Mouse (Mus musculus): ENCODE measurements around the gene Gm15293.
"Not testable (repeated sequence)": the region's sequence is repeated elsewhere in the genome, so short reads cannot be mapped to it uniquely, and the experiment has no call there.

The Gm15293 gene

DNA sequence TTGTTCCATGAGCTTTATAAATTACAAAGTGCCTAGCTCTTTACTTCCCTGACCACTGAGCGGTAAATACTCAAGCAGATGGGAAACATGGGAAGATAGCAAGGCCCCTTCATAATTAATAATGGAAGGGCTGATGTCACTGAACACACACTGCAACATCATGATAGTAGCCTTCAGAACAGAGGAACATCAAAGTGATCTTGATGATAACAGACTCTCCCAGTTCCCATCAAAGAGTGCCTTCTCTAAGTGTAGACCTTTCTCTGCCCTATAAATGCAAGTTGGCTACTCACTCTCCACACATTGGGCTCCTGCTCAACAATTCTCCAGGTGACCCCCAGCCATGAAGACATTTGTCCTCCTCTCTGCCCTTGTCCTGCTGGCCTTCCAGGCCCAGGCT is at the start of gene Gm15293:
Gene Gm15293, plus strand, starts transcription at position 301 of the 400 bp plus-strand sequence.
- DNase-seq: not testable (repeated sequence)

DNA sequence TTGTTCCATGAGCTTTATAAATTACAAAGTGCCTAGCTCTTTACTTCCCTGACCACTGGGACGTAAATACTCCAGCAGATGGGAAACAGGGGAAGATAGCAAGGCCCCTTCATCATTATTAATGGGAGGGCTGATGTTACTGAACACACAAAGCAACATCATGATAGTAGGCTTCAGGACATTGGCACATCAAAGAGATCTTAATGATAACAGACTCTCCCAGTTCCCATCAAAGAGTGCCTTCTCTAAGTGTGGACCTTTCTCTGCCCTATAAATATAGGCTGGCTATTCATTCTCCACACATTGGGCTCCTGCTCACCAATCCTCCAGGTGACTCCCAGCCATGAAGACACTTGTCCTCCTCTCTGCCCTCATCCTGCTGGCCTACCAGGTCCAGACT is 39.4 kb upstream of the Gm15293 start, which contains the start of gene Defa22:
Gene Defa22, plus strand, starts transcription at position 301 of the 400 bp plus-strand sequence.
- DNase-seq: not testable (repeated sequence)

DNA sequence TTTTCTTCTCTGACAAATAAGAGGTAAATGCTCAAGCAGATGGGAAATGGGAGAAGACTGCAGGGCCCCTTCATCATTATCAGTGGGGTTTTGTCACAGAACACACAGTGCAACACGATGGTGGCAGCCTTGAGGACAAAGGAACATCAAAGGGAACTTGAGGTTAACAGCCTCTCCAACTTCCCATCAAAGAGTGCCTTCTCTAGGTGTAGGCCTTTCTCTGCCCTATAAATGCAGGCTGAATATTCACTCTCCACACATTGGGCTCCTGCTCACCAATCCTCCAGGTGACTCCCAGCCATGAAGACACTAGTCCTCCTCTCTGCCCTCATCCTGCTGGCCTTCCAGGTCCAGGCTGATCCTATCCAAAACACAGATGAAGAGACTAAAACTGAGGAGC is 10.0 kb upstream of the Gm15293 start, which contains the start of gene Defa31:
Gene Defa31, plus strand, starts transcription at position 301 of the 400 bp plus-strand sequence.
- DNase-seq: not testable (repeated sequence)

All from cerebellum, postnatal 14 days (tissue).